Mouse (Mus musculus): Measurements from ENCODE around the gene Smarcad1. TPM values are rescaled to one million over a fixed set of nuclear protein-coding genes. Genes with fewer than 3 reads are reported as not detected.

Smarcad1 gene
- total RNA-seq, 2 experiments from 2014 or later, result 34.2 to 37.4 TPM

GRCm38 (mm10) chr6:65114902-65115301 is 72.5 kb downstream of the Smarcad1 start:
- DNase-seq, result no peak

GRCm38 (mm10) chr6:65117540-65117939 is 75.2 kb downstream of the Smarcad1 start:
- no peak for DNase-seq

GRCm38 (mm10) chr6:65126074-65126726 is 83.8 kb downstream of the Smarcad1 start:
- DNase-seq, result peak; percentile 35 to 65

GRCm38 (mm10) chr6:65132376-65132775 is 90.0 kb downstream of the Smarcad1 start:
- no peak for DNase-seq

GRCm38 (mm10) chr6:65137802-65138201 is 95.4 kb downstream of the Smarcad1 start:
- no peak for DNase-seq

- DNase-seq, result no peak
These were observed 95.9 kb downstream of the Smarcad1 start for GRCm38 (mm10) chr6:65138243-65138642.

GRCm38 (mm10) chr6:65140082-65140749 is 97.8 kb downstream of the Smarcad1 start:
- no peak for DNase-seq

GRCm38 (mm10) chr6:65140750-65141243 is 98.4 kb downstream of the Smarcad1 start:
- no peak for DNase-seq

- DNase-seq, result no peak
These were observed 99.9 kb downstream of the Smarcad1 start for GRCm38 (mm10) chr6:65142316-65142715.

- no peak for DNase-seq
These were observed 102.3 kb downstream of the Smarcad1 start, which contains the start of gene Hpgds for GRCm38 (mm10) chr6:65144621-65145205. Gene Hpgds (minus strand): TSS chr6:65144908.

- no peak for DNase-seq
These were observed 104.0 kb downstream of the Smarcad1 start for GRCm38 (mm10) chr6:65146363-65146762.

- DNase-seq, result no peak
These were observed 108.3 kb downstream of the Smarcad1 start for GRCm38 (mm10) chr6:65150703-65151102.

- DNase-seq, result no peak
These were observed 111.2 kb downstream of the Smarcad1 start for GRCm38 (mm10) chr6:65153570-65153969.

GRCm38 (mm10) chr6:65157042-65157441 is 114.7 kb downstream of the Smarcad1 start:
- DNase-seq, result no peak

GRCm38 (mm10) chr6:65159381-65159942 is 117.1 kb downstream of the Smarcad1 start:
- DNase-seq, result no peak

- no peak for DNase-seq
These were observed 121.8 kb downstream of the Smarcad1 start for GRCm38 (mm10) chr6:65164137-65164536.

- no peak for DNase-seq
These were observed 122.6 kb downstream of the Smarcad1 start for GRCm38 (mm10) chr6:65164977-65165376.

Other genes starting within 250 kb of the Smarcad1 start
- gene Hpgds, start 102.3 kb downstream of the Smarcad1 start, total RNA-seq (2021), result 1 to 10 TPM; 1.8 to 2.5 TPM